Mouse (Mus musculus) hindbrain, embryonic 15.5 days (tissue): ENCODE results near the gene Fam129c. TPM values are rescaled to one million over a fixed set of nuclear protein-coding genes. Genes with fewer than 3 reads are reported as not detected.

ENCODE experiments used
- ATAC-seq: fragments of 200-750 bp; cut with Nextera tagmentation; 2 replicates; pipeline ENCODE4 v1.8.0; 2017; ENCODE audit warnings: low read depth, moderate number of reproducible peaks, moderate TSS enrichment; ENCODE audit not compliant: low FRiP score
- H3K27ac ChIP-seq: fragments of 300-500 bp; sonication (generic); replicated peaks from 2 replicates; pipeline ENCODE4 v1.5.1; 2015; ENCODE audit warnings: mild to moderate bottlenecking, inconsistent platforms
- H3K27me3 ChIP-seq: fragments of 300-500 bp; sonication (generic); 2 replicates; pipeline ENCODE4 v1.6.1; 2015; ENCODE audit warnings: control low read depth, inconsistent platforms
- H3K36me3 ChIP-seq: fragments of 300-500 bp; sonication (generic); 2 replicates; pipeline ENCODE4 v1.6.1; 2015; ENCODE audit warnings: control low read depth, inconsistent platforms
- H3K4me1 ChIP-seq: fragments of 300-500 bp; sonication (generic); replicated peaks from 2 replicates; pipeline ENCODE4 v1.6.1; 2015; ENCODE audit warnings: control low read depth, inconsistent platforms
- H3K4me2 ChIP-seq: fragments of 300-500 bp; sonication (generic); 2 replicates; pipeline ENCODE4 v1.6.1; 2015; ENCODE audit warnings: moderate library complexity, mild to moderate bottlenecking, inconsistent platforms
- H3K4me3 ChIP-seq: fragments of 300-500 bp; sonication (generic); 2 replicates; pipeline ENCODE4 v1.5.1; 2015; ENCODE audit warnings: mild to moderate bottlenecking, inconsistent platforms
- H3K9ac ChIP-seq: fragments of 300-500 bp; sonication (generic); 2 replicates; pipeline ENCODE4 v1.6.1; 2015; ENCODE audit warnings: inconsistent platforms
- H3K9me3 ChIP-seq: fragments of 300-500 bp; sonication (generic); 2 replicates; pipeline ENCODE4 v1.6.1; 2016; ENCODE audit warnings: control low read depth, inconsistent platforms
- WGBS: fragments of 180-500 bp; shearing (Covaris S2); methylation state at CpG from one replicate; pipeline ENCODE4 v1.1.7; 2015; 5-methylcytosine and 5-hydroxymethylcytosine counted together
- polyA plus RNA-seq: library from polyadenylated mRNA; unstranded; fragments of >200 nt; fragmentation: Nextera tagmentation; extraction: Ambion mirVana; gene quantifications from 2 replicates; pipeline ENCODE4 v1.2.1, GENCODE M21; 2015

Gene Fam129c
- 6.5 and 8.9 TPM in 2 replicates for polyA plus RNA-seq

- no peak within 1 kb of the TSS for H3K4me2 ChIP-seq
- WGBS: 62% methylated on average over 3 of the region's 3 CpGs
- no peaks in the 10 kb centered on the region for H3K9me3 ChIP-seq
- peaks cover 29% of the 10 kb centered on the region for H3K4me1 ChIP-seq
- H3K4me3 ChIP-seq: no peak within 1 kb of the TSS
- peaks cover 24% of the 10 kb centered on the region for H3K27me3 ChIP-seq
- no peak within 1 kb of the TSS for H3K9ac ChIP-seq
- H3K27ac ChIP-seq: no peak within 1 kb of the TSS
- H3K36me3 ChIP-seq: peaks cover 4% of the 10 kb centered on the region; the same call in 1 of the 2 replicates
- ATAC-seq: no peak
Measured at GRCm38 (mm10) chr8:71597451-71597850, at the start of gene Fam129c. Gene Fam129c (plus strand): TSS chr8:71597648.

- ATAC-seq: no peak
- no peak overlapping the region for H3K9ac ChIP-seq
- H3K36me3 ChIP-seq: peaks cover 15% of the 10 kb centered on the region
- no peak overlapping the region for H3K4me2 ChIP-seq
- H3K9me3 ChIP-seq: no peaks in the 10 kb centered on the region
- H3K4me1 ChIP-seq: no peaks in the 10 kb centered on the region
- WGBS: 70% methylated on average over 7 of the region's 7 CpGs
- no peak overlapping the region for H3K4me3 ChIP-seq
- H3K27me3 ChIP-seq: 0 out of 2 replicates have a peak, but pooled peaks cover 4% of the 10 kb centered on the region
- no peak overlapping the region for H3K27ac ChIP-seq
Measured at GRCm38 (mm10) chr8:71550754-71551153, 46.7 kb upstream of the Fam129c start.

GRCm38 (mm10) chr8:71552770-71553169 is 44.7 kb upstream of the Fam129c start:
- H3K4me2 ChIP-seq: no peak overlapping the region
- peaks cover 5% of the 10 kb centered on the region; the same call in 1 of the 2 replicates for H3K36me3 ChIP-seq
- 70% methylated on average over 6 of the region's 6 CpGs for WGBS
- H3K9ac ChIP-seq: no peak overlapping the region
- H3K9me3 ChIP-seq: no peaks in the 10 kb centered on the region
- H3K4me1 ChIP-seq: no peaks in the 10 kb centered on the region
- peaks cover 24% of the 10 kb centered on the region for H3K27me3 ChIP-seq
- H3K4me3 ChIP-seq: no peak overlapping the region
- ATAC-seq: no peak
- H3K27ac ChIP-seq: no peak overlapping the region

GRCm38 (mm10) chr8:71554001-71554400 is 43.4 kb upstream of the Fam129c start:
- Histone ChIP-seq H3K36me3 (no peaks in the 10 kb centered on the region), H3K4me2 (no peak overlapping the region), H3K9ac (no peak overlapping the region), H3K27ac (no peak overlapping the region), H3K9me3 (no peaks in the 10 kb centered on the region), H3K4me1 (peaks cover 9% of the 10 kb centered on the region), H3K27me3 (peaks cover 36% of the 10 kb centered on the region), H3K4me3 (no peak overlapping the region)
- ATAC-seq: no peak
- WGBS: 68% methylated on average over 6 of the region's 6 CpGs

GRCm38 (mm10) chr8:71554644-71555043 is 42.8 kb upstream of the Fam129c start:
- WGBS: 81% methylated on average over 2 of the region's 2 CpGs

GRCm38 (mm10) chr8:71558071-71558957 is 39.1 kb upstream of the Fam129c start, which contains the start of gene Tmem221:
Gene Tmem221 (minus strand): TSS chr8:71558871.
- no peak for ATAC-seq
- Histone ChIP-seq H3K9ac (no peak within 1 kb of the TSS), H3K4me1 (peaks cover 20% of the 10 kb centered on the region), H3K27me3 (peaks cover 79% of the 10 kb centered on the region), H3K9me3 (no peaks in the 10 kb centered on the region), H3K4me2 (peak within 1 kb of the TSS; percentile 46), H3K27ac (no peak within 1 kb of the TSS), H3K4me3 (peak within 1 kb of the TSS; percentile 25), H3K36me3 (no peaks in the 10 kb centered on the region)
- 4% methylated on average over 70 of the region's 70 CpGs for WGBS

More at GRCm38 (mm10) chr8:71554644-71555043, 42.8 kb upstream of the Fam129c start:
- Histone ChIP-seq H3K4me1 (peaks cover 11% of the 10 kb centered on the region), H3K4me2 (no peak overlapping the region), H3K27ac (no peak overlapping the region), H3K36me3 (no peaks in the 10 kb centered on the region), H3K9ac (no peak overlapping the region), H3K4me3 (no peak overlapping the region), H3K27me3 (peaks cover 42% of the 10 kb centered on the region), H3K9me3 (no peaks in the 10 kb centered on the region)
- ATAC-seq: no peak

GRCm38 (mm10) chr8:71558958-71559690 is 38.3 kb upstream of the Fam129c start:
- Histone ChIP-seq H3K36me3 (no peaks in the 10 kb centered on the region), H3K27ac (no peak overlapping the region), H3K27me3 (peaks cover 84% of the 10 kb centered on the region), H3K4me1 (peaks cover 20% of the 10 kb centered on the region), H3K4me3 (peak overlapping the region; percentile 25), H3K9ac (no peak overlapping the region), H3K9me3 (no peaks in the 10 kb centered on the region; the same call in 1 of the 2 replicates), H3K4me2 (peak overlapping the region; percentile 46)
- ATAC-seq: no peak
- WGBS: 4% methylated on average over 24 of the region's 24 CpGs

GRCm38 (mm10) chr8:71560071-71560470 is 37.4 kb upstream of the Fam129c start:
- H3K27me3 ChIP-seq: peaks cover 81% of the 10 kb centered on the region
- H3K4me1 ChIP-seq: peaks cover 20% of the 10 kb centered on the region
- H3K27ac ChIP-seq: no peak overlapping the region
- no peaks in the 10 kb centered on the region; the same call in 1 of the 2 replicates for H3K9me3 ChIP-seq
- H3K4me3 ChIP-seq: no peak overlapping the region
- no peak for ATAC-seq
- WGBS: 84% methylated on average over 3 of the region's 3 CpGs
- H3K4me2 ChIP-seq: no peak overlapping the region
- H3K36me3 ChIP-seq: no peaks in the 10 kb centered on the region
- no peak overlapping the region for H3K9ac ChIP-seq

- 84% methylated on average over 5 of the region's 5 CpGs for WGBS
- Histone ChIP-seq H3K27ac (no peak overlapping the region), H3K9ac (no peak overlapping the region), H3K9me3 (no peaks in the 10 kb centered on the region; the same call in 1 of the 2 replicates), H3K4me3 (no peak overlapping the region), H3K27me3 (peaks cover 80% of the 10 kb centered on the region), H3K4me1 (peaks cover 20% of the 10 kb centered on the region), H3K4me2 (no peak overlapping the region), H3K36me3 (no peaks in the 10 kb centered on the region)
- no peak for ATAC-seq
Measured at GRCm38 (mm10) chr8:71560765-71561164, 36.7 kb upstream of the Fam129c start.

- H3K9me3 ChIP-seq: no peaks in the 10 kb centered on the region; the same call in 1 of the 2 replicates
- H3K4me3 ChIP-seq: no peak overlapping the region
- H3K4me1 ChIP-seq: peaks cover 20% of the 10 kb centered on the region
- peaks cover 74% of the 10 kb centered on the region for H3K27me3 ChIP-seq
- 4% methylated on average over 15 of the region's 15 CpGs for WGBS
- no peak overlapping the region for H3K9ac ChIP-seq
- H3K4me2 ChIP-seq: no peak overlapping the region
- H3K27ac ChIP-seq: no peak overlapping the region
- no peaks in the 10 kb centered on the region for H3K36me3 ChIP-seq
- ATAC-seq: no peak
Measured at GRCm38 (mm10) chr8:71561401-71561800, 36.0 kb upstream of the Fam129c start.

GRCm38 (mm10) chr8:71562751-71563150 is 34.7 kb upstream of the Fam129c start:
- H3K36me3 ChIP-seq: no peaks in the 10 kb centered on the region
- peaks cover 20% of the 10 kb centered on the region for H3K4me1 ChIP-seq
- under 1% methylated on average over 33 of the region's 33 CpGs for WGBS
- H3K27me3 ChIP-seq: peaks cover 60% of the 10 kb centered on the region
- ATAC-seq: no peak
- H3K9me3 ChIP-seq: no peaks in the 10 kb centered on the region; the same call in 1 of the 2 replicates
- H3K4me2 ChIP-seq: peak overlapping the region; percentile 54
- H3K9ac ChIP-seq: peak overlapping the region; percentile 40
- peak overlapping the region; percentile 30 for H3K4me3 ChIP-seq
- H3K27ac ChIP-seq: no peak overlapping the region

GRCm38 (mm10) chr8:71563992-71564391 is 33.5 kb upstream of the Fam129c start:
- H3K9me3 ChIP-seq: no peaks in the 10 kb centered on the region; the same call in 1 of the 2 replicates
- no peaks in the 10 kb centered on the region for H3K36me3 ChIP-seq
- H3K4me2 ChIP-seq: no peak overlapping the region
- H3K4me3 ChIP-seq: no peak overlapping the region
- H3K4me1 ChIP-seq: peaks cover 20% of the 10 kb centered on the region
- WGBS: 91% methylated on average over 4 of the region's 4 CpGs
- H3K9ac ChIP-seq: no peak overlapping the region
- H3K27ac ChIP-seq: no peak overlapping the region
- peaks cover 48% of the 10 kb centered on the region for H3K27me3 ChIP-seq
- ATAC-seq: no peak
